Comparison of ENCODE assay signal across 11 mouse cellular contexts in genomic region chr9:61214943-61215342, GRCm38 (mm10).
DNase-seq lines count a peak whose midpoint lies in the region; ATAC-seq and TF ChIP-seq lines count a peak whose summit lies in the region.
"Had no signal": no experiment of that assay in that cellular context is flagged by ENCODE, and none has a peak within 500 bp of the region (broad histone marks: within the 10 kb centered on the region; RNA-seq: fewer than 3 reads in every experiment).

No protein-coding gene starts in this region.

- TF ChIP-seq POLR2A in cerebellum, adult 2 months (IDR thresholded peaks at IDR 0.05; ENCODE audit: borderline replicate concordance, insufficient read depth, low read length): no peak

- H3K27me3 ChIP-seq in heart, embryonic 11.5 days (ENCODE audit: control insufficient read depth, insufficient read depth, low read length): peaks cover 41% of the 10 kb centered on the region
- 0 out of 2 replicates have a peak, but pooled peaks cover 4% of the 10 kb centered on the region for H3K27me3 ChIP-seq in embryonic facial prominence, embryonic 12.5 days
- no peaks in the 10 kb centered on the region for H3K27me3 ChIP-seq in lung, postnatal 0 days (replicated peaks; ENCODE audit: insufficient read depth, low read length)
- H3K27me3 ChIP-seq in cerebellum, adult 2 months (ENCODE audit: control insufficient read depth, insufficient read depth, low read length): no peaks in the 10 kb centered on the region

- WGBS in heart, embryonic 11.5 days (ENCODE audit: insufficient replicate concordance): 54% methylated on average over 6 of the region's 6 CpGs
- WGBS in embryonic facial prominence, embryonic 12.5 days: 43% methylated on average over 6 of the region's 6 CpGs
- 18% methylated on average over 6 of the region's 6 CpGs for WGBS in lung, postnatal 0 days
- 71% methylated on average over 6 of the region's 6 CpGs for WGBS in cerebellum, adult 2 months

- TF ChIP-seq CTCF in lung, postnatal 0 days (IDR thresholded peaks at IDR 0.05): no peak
- TF ChIP-seq CTCF in layer of hippocampus, adult 2 months (conservative IDR thresholded peaks at IDR 0.05): no peak
- TF ChIP-seq CTCF in cerebellum, adult 2 months (IDR thresholded peaks at IDR 0.05; ENCODE audit: borderline replicate concordance, insufficient read depth, low read depth, low read length): no peak

- H3K27ac ChIP-seq in heart, embryonic 11.5 days (ENCODE audit: low read depth, low read length): no peak overlapping the region
- H3K27ac ChIP-seq in embryonic facial prominence, embryonic 12.5 days: peak overlapping the region; percentile 41; the same call in 1 of the 2 replicates
- H3K27ac ChIP-seq in lung, postnatal 0 days (ENCODE audit: low read length): no peak overlapping the region
- H3K27ac ChIP-seq in layer of hippocampus, adult 2 months: no peak overlapping the region
- H3K27ac ChIP-seq in cerebellum, adult 2 months (ENCODE audit: insufficient read depth, low read length): no peak overlapping the region
- H3K27ac ChIP-seq: midbrain, embryonic 12.5 days had no signal

- no peaks in the 10 kb centered on the region for H3K9me3 ChIP-seq in heart, embryonic 11.5 days (replicated peaks; ENCODE audit: control insufficient read depth, low read length)
- no peaks in the 10 kb centered on the region for H3K9me3 ChIP-seq in embryonic facial prominence, embryonic 12.5 days
- no peaks in the 10 kb centered on the region for H3K9me3 ChIP-seq in lung, postnatal 0 days (ENCODE audit: low read length)
- H3K9me3 ChIP-seq: midbrain, embryonic 12.5 days had no signal

- no peak for ATAC-seq in heart, embryonic 11.5 days (replicated peaks; ENCODE audit: insufficient number of reproducible peaks, low FRiP score, low TSS enrichment)
- no peak for ATAC-seq in embryonic facial prominence, embryonic 12.5 days (ENCODE audit: insufficient number of reproducible peaks, insufficient read depth, low FRiP score, low TSS enrichment)
- ATAC-seq in lung, postnatal 0 days: peak; percentile 78

- H3K9ac ChIP-seq in heart, embryonic 11.5 days (ENCODE audit: low read depth, low read length): no peak overlapping the region
- no peak overlapping the region for H3K9ac ChIP-seq in embryonic facial prominence, embryonic 12.5 days
- H3K9ac ChIP-seq in lung, postnatal 0 days (replicated peaks; ENCODE audit: low read depth): no peak overlapping the region
- H3K9ac ChIP-seq: midbrain, embryonic 12.5 days had no signal

- H3K36me3 ChIP-seq in heart, embryonic 11.5 days (ENCODE audit: control insufficient read depth, insufficient read depth, low read length): no peaks in the 10 kb centered on the region
- no peaks in the 10 kb centered on the region for H3K36me3 ChIP-seq in embryonic facial prominence, embryonic 12.5 days
- H3K36me3 ChIP-seq in lung, postnatal 0 days (ENCODE audit: insufficient read depth, low read length): no peaks in the 10 kb centered on the region
- H3K36me3 ChIP-seq: midbrain, embryonic 12.5 days had no signal

- no peak overlapping the region for H3K4me3 ChIP-seq in heart, embryonic 11.5 days (ENCODE audit: low read depth, low read length)
- H3K4me3 ChIP-seq in embryonic facial prominence, embryonic 12.5 days: no peak overlapping the region
- H3K4me3 ChIP-seq in lung, postnatal 0 days (ENCODE audit: low read depth, low read length): no peak overlapping the region
- H3K4me3 ChIP-seq in layer of hippocampus, adult 2 months: no peak overlapping the region
- no peak overlapping the region for H3K4me3 ChIP-seq in cerebellum, adult 2 months (replicated peaks; ENCODE audit: insufficient read depth, low read depth, low read length)
- H3K4me3 ChIP-seq: midbrain, embryonic 12.5 days had no signal

- H3K4me1 ChIP-seq in heart, embryonic 11.5 days (ENCODE audit: control insufficient read depth, insufficient read depth, low read length): no peaks in the 10 kb centered on the region
- peaks cover 15% of the 10 kb centered on the region for H3K4me1 ChIP-seq in embryonic facial prominence, embryonic 12.5 days
- H3K4me1 ChIP-seq in lung, postnatal 0 days (ENCODE audit: insufficient read depth, low read depth, low read length): no peaks in the 10 kb centered on the region
- no peaks in the 10 kb centered on the region for H3K4me1 ChIP-seq in cerebellum, adult 2 months (ENCODE audit: control insufficient read depth, insufficient read depth, low read length)

- H3K4me2 ChIP-seq in heart, embryonic 11.5 days: no peak overlapping the region
- no peak overlapping the region for H3K4me2 ChIP-seq in embryonic facial prominence, embryonic 12.5 days (replicated peaks)
- no peak overlapping the region for H3K4me2 ChIP-seq in lung, postnatal 0 days (replicated peaks; ENCODE audit: low read depth, low read length)
- H3K4me2 ChIP-seq: midbrain, embryonic 12.5 days had no signal

- intact Hi-C loops in heart, postnatal 36 days (cut with DNase I): loop anchor here (1.0 to 5.0 kb wide), 5 partner anchors 137 to 183 kb away; partner anchors contain the start of gene Tle3

- peak; percentile 62 to 79 for DNase-seq in heart, adult 18-20 months
- peak; percentile 47 to 54 for DNase-seq in heart, postnatal 36 days
- peak; percentile 74 for DNase-seq in lung, postnatal 0 days (ENCODE audit: low spot score)
- no peak for DNase-seq in layer of hippocampus, adult 2 months (ENCODE audit: low spot score in 2 of 2)
- DNase-seq in cerebellum, adult 2 months: no peak
- DNase-seq in layer of hippocampus, adult 9-11 months: no peak
- DNase-seq: cerebellum, postnatal 25 days; retina, postnatal 1 day had no signal

- TF ChIP-seq EP300 in lung, postnatal 0 days (IDR thresholded peaks at IDR 0.05): no peak

Comparison
In these comparisons a context has a peak if more than half of its experiments do, and no peak if none do; other contexts are left out.
1. DNase-seq: peak in heart, adult 18-20 months (2 of 2), heart, postnatal 36 days (2 of 2) and lung, postnatal 0 days (single experiment); none in layer of hippocampus, adult 2 months (0 of 2), cerebellum, adult 2 months (0 of 2) and layer of hippocampus, adult 9-11 months (single experiment).